Mouse (Mus musculus) duodenum, adult 2 months (tissue): ENCODE measurements around the gene Olfr1425. TPM values are rescaled to one million over a fixed set of nuclear protein-coding genes. Genes with fewer than 3 reads are reported as not detected.

ENCODE experiments used
- polyA plus RNA-seq: library from polyadenylated mRNA; depleted of rRNA; stranded (reverse); fragments of >200 nt; gene quantifications from 2 replicates; pipeline ENCODE4 v1.2.3, GENCODE M21; 2012; ENCODE audit warnings: low replicate concordance; rRNA removed

Olfr1425 gene
- polyA plus RNA-seq: not detected in 2 replicates

GRCm38 (mm10) chr19:12077631-12078030, at the start of gene Olfr1425:
Gene Olfr1425 (minus strand): TSS chr19:12077731.

DNA sequence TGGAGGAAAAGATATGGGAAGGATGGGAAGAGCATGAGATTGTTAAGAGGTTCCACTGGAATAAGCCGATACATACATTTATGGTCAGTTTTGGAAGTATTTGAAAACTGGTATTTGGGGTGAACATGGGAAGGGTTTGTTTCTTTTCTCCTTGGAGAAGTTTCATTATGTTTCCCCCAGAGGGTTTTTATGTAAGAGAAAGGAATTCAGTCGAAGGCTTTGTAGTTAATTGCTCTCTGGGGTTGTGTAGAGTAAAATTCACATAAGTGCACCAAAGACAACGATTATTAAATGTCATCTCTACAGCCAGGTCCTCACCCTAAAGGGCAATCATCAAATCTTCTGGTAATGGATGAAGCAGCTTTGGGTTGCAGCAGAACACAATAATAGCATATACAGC, 45.6 kb upstream of the Olfr1425 start, which contains the start of gene Olfr76:
TSS of gene Olfr76 (minus strand) at position 101 of the 400 bp plus-strand sequence.

DNA sequence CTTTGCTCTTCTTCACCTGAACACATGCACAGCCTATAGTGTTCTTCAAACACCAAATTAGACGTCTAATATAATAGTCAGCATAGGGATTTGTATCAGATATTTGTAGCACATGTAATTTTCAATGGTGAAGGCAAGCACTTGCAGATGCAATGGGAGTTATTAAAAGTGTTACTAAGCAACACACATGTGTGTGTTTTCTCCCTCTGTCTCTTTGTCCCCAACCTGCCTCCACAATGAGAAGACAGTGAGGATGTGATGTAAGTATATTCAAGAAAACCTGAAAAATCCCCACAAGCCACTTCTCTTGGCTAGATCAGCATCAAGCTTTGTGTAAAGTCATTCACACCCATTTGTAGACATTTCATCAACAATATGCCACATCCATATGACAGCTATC, 38.3 kb upstream of the Olfr1425 start, which contains the start of gene Olfr1428:
TSS of gene Olfr1428 (minus strand) at position 101 of the 400 bp plus-strand sequence.

GRCm38 (mm10) chr19:12103234-12103633, 25.7 kb upstream of the Olfr1425 start, which contains the start of gene Olfr1427:
Gene Olfr1427 (minus strand): TSS chr19:12103334.

DNA sequence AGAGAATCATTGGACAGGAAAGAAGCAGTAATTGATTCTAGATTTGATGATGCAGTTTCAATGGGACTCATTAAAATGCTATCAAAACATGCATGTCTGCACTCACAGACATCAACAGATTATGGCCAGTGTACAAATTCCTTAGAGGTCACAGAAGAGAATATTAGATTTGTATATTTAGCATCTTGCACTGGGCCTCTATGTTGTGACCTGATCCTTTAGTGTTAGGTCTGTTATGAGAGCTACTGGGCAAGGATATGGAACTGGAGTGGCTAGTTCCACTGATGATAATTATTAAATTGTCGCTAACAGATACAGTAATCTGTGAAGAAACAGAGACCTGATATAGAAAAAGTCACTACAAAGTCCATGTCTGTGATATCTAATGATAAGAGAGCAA, 14.4 kb upstream of the Olfr1425 start, which contains the start of gene Olfr1426:
TSS of gene Olfr1426 (minus strand) at position 101 of the 400 bp plus-strand sequence.

GRCm38 (mm10) chr19:12062582-12062981, 14.9 kb downstream of the Olfr1425 start, which contains the start of gene Olfr1424:
Gene Olfr1424 (minus strand): TSS chr19:12062682.

DNA sequence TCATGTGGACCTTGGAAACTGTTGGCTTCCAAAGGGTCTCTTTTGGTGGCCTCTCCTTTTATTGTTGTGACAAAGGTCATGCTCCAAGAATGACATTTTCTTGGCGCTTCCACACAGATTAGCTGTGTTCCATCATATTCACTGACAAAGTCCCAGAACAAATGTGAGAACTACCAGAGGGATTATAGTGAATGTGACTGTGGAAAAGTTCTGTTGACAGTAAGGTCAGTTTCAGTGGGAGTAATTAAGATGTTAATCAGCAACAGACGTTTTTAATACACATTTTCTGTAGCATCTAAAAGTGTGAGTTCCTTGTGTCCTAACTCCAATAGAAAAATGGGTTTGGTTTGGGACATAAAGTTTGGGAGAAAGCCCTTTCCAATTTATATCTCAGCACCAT, 36.3 kb downstream of the Olfr1425 start, which contains the start of gene Olfr1423:
TSS of gene Olfr1423 (minus strand) at position 101 of the 400 bp plus-strand sequence.

Other genes with a start within 250 kb of the Olfr1425 start
- not detected in 2 replicates for gene Olfr1417, start 238.5 kb downstream of the Olfr1425 start, polyA plus RNA-seq
- not detected in 2 replicates for gene Olfr1418, start 216.7 kb downstream of the Olfr1425 start, polyA plus RNA-seq
- gene Olfr1419, start 202.6 kb downstream of the Olfr1425 start, polyA plus RNA-seq: not detected in 2 replicates
- not detected in 2 replicates for gene Olfr1420, start 191.2 kb downstream of the Olfr1425 start, polyA plus RNA-seq
- gene Patl1, start 165.3 kb downstream of the Olfr1425 start, polyA plus RNA-seq: 6.6 and 10.0 TPM in 2 replicates
- 6.4 and 8.0 TPM in 2 replicates for gene Osbp, start 111.8 kb downstream of the Olfr1425 start, polyA plus RNA-seq
- not detected in 2 replicates for gene Olfr1423, start 36.4 kb downstream of the Olfr1425 start, polyA plus RNA-seq
- not detected in 2 replicates for gene Olfr1424, start 15.0 kb downstream of the Olfr1425 start, polyA plus RNA-seq
- gene Olfr1426, start 14.3 kb upstream of the Olfr1425 start, polyA plus RNA-seq: not detected in 2 replicates
- gene Olfr1427, start 25.6 kb upstream of the Olfr1425 start, polyA plus RNA-seq: not detected in 2 replicates
- gene Olfr1428, start 38.2 kb upstream of the Olfr1425 start, polyA plus RNA-seq: not detected in 2 replicates
- not detected in 2 replicates for gene Olfr76, start 45.5 kb upstream of the Olfr1425 start, polyA plus RNA-seq
- gene Olfr1555-ps1, start 92.4 kb upstream of the Olfr1425 start, polyA plus RNA-seq: not detected in 2 replicates
- gene Olfr1431, start 122.9 kb upstream of the Olfr1425 start, polyA plus RNA-seq: not detected in 2 replicates
- gene Olfr1432, start 154.9 kb upstream of the Olfr1425 start, polyA plus RNA-seq: not detected in 2 replicates
- gene Olfr262, start 163.9 kb upstream of the Olfr1425 start, polyA plus RNA-seq: not detected in 2 replicates
- gene Olfr235, start 183.3 kb upstream of the Olfr1425 start, polyA plus RNA-seq: not detected in 2 replicates
- gene Olfr1434, start 202.1 kb upstream of the Olfr1425 start, polyA plus RNA-seq: not detected in 2 replicates
- gene Olfr1436, start 221.4 kb upstream of the Olfr1425 start, polyA plus RNA-seq: not detected in 2 replicates
- not detected in 2 replicates for gene Olfr1437, start 247.4 kb upstream of the Olfr1425 start, polyA plus RNA-seq